Mouse (Mus musculus): ENCODE data around the gene Btg1-ps2. TPM values are rescaled to one million over a fixed set of nuclear protein-coding genes. Genes with fewer than 3 reads are reported as not detected.

Gene Btg1-ps2
- not detected in 2 replicates for polyA plus RNA-seq (2012; rRNA removed)

GRCm38 (mm10) chrX:38043014-38043413 is at the start of gene Btg1-ps2:
Btg1-ps2 (minus strand) TSS chrX:38043114.

GRCm38 (mm10) chrX:38085041-38085440 is 42.1 kb upstream of the Btg1-ps2 start, which contains the start of gene Rhox11:
Rhox11 (minus strand) TSS chrX:38085141.

GRCm38 (mm10) chrX:38066175-38066574 is 23.3 kb upstream of the Btg1-ps2 start, which contains the start of gene Rhox10:
Rhox10 (plus strand) TSS chrX:38066475.

GRCm38 (mm10) chrX:38018597-38018996 is 24.3 kb downstream of the Btg1-ps2 start, which contains the start of gene Btg1-ps1:
Btg1-ps1 (minus strand) TSS chrX:38018815.

Other genes starting within 250 kb of the Btg1-ps2 start
- gene Rhox5, start 238.3 kb downstream of the Btg1-ps2 start, polyA plus RNA-seq (2012; rRNA removed), result 0.21 TPM in 1 of 2 replicates, not detected in the other
- not detected in 2 replicates for gene Rhox6, start 216.2 kb downstream of the Btg1-ps2 start, polyA plus RNA-seq (2012; rRNA removed)
- not detected in 2 replicates for gene Rhox7a, start 211.4 kb downstream of the Btg1-ps2 start, polyA plus RNA-seq (2012; rRNA removed)
- not detected in 2 replicates for gene Rhox8, start 164.2 kb downstream of the Btg1-ps2 start, polyA plus RNA-seq (2012; rRNA removed)
- gene Rhox7b, start 145.9 kb downstream of the Btg1-ps2 start, polyA plus RNA-seq (2012; rRNA removed), result not detected in 2 replicates
- gene Rhox9, start 141.3 kb downstream of the Btg1-ps2 start, polyA plus RNA-seq (2012; rRNA removed), result not detected in 2 replicates
- gene Btg1-ps1, start 24.3 kb downstream of the Btg1-ps2 start, polyA plus RNA-seq (2012; rRNA removed), result not detected in 2 replicates
- gene Rhox10, start 23.4 kb upstream of the Btg1-ps2 start, polyA plus RNA-seq (2012; rRNA removed), result not detected in 2 replicates
- not detected in 2 replicates for gene Rhox11, start 42.0 kb upstream of the Btg1-ps2 start, polyA plus RNA-seq (2012; rRNA removed)
- not detected in 2 replicates for gene Rhox12, start 67.8 kb upstream of the Btg1-ps2 start, polyA plus RNA-seq (2012; rRNA removed)
- not detected in 2 replicates for gene Rhox13, start 78.1 kb upstream of the Btg1-ps2 start, polyA plus RNA-seq (2012; rRNA removed)
- gene Zbtb33, start 146.7 kb upstream of the Btg1-ps2 start, polyA plus RNA-seq (2012; rRNA removed), result 1.5 and 2.0 TPM in 2 replicates
- gene Tmem255a, start 209.3 kb upstream of the Btg1-ps2 start, polyA plus RNA-seq (2012; rRNA removed), result 0.27 and 0.30 TPM in 2 replicates

Data from colon, adult 2 months (tissue).